Mouse (Mus musculus) right cerebral cortex, adult 18-20 months (tissue): ENCODE results near the gene Mef2c.

Source experiments
- DNase-seq: peaks from one replicate; pipeline ENCODE4 v3.0.0; 2022; ENCODE audit warnings: mixed read lengths

The Mef2c gene

DNA sequence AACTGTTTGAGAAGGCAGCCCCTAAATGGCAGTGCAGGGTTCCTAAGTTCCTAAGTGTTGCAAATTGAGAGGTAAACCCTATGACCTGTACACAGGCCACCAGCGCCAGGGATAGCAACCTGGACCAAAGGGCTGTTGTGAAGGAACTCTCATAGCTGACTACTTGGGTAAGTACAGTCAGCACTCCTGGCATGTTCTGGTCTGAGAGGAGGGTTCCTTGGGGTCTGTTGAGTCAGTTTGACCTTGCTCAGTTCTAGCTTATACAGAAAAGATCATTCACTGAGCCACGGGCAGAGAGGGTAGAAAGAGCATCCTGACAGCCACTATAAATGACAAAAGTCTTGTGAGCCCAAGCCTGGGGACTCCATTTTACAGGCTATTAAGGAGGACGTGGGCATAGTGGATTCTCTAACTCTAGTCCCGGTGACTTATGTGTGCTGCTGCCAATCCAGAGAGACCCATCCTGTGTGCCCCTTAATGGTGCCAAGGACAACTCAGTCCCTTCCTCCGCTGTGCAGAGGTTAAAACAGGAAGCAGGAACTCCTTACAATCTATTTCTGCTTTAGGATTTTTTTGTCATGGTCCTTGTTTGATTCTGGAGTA, 209.0 kb downstream of the Mef2c start:
- no peak for DNase-seq

DNA sequence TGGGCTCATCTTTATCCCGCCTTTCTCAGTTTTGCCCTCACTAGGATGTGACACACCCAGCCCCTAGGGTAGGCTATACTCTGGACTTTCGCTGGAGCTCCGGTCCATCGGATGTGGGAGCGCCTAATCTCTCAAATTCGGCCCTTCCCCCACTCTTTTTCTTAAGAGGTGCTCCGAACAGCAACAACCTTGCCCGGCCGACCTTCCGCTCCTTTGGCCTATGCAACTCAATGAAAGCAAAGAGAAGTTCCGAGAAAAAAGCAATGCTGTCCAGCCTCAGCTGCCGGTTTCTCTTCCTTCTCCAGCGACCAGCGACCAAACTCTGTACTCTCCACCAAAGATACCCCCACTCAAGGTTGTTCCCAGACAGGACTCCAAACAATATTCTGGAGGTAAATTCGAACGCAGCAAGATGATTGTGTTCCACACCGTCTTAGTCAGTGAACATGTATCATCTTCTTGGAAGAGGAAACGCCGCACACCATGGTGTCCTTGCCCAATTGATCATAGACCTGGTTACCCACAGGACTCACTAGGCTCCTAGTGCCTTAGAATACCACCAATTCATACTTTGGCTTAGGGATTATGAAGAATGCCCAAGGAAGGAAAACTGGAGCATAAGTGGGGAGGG, 209.9 kb downstream of the Mef2c start:
- DNase-seq, result no peak

DNA sequence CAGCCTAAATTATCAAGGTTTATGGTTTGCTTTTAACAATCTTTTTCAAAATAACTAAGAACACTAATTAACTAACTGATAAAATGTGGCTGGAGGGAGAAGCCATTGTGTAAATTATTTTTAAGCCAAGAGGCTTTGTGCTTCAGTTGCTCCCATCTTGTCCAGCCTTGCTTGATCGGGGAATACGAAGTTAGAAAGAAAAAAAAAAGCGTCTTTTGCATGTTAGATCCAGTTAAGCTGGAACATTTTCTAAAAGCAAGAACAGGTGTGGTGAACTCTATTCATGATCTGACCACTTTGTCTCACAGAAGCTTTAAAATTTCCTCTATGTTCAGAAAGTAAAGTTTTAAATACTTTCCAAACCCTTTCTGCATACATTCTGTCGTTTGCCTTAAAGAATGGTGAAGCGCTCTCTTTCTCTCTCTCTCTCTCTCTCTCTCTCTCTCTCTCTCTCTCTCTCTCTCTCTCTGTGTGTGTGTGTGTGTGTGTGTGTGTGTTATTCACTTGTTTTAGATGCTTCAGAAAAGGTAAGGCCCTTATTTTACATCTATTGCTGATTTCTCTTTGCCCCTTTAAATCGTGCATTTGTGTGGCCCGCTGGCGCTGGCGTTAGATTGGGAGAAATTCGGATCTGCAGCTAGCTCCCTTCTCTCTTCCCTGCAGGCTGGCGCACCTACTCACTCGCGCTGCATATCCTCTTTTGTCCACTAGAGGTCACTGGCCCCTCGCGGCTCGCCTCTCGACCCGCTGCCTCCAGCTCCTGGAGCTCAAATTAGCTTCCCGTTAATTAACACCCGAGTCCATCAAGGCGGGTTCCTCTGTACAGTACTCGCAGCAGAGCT, 210.9 kb downstream of the Mef2c start:
- peak; percentile 96 for DNase-seq

DNA sequence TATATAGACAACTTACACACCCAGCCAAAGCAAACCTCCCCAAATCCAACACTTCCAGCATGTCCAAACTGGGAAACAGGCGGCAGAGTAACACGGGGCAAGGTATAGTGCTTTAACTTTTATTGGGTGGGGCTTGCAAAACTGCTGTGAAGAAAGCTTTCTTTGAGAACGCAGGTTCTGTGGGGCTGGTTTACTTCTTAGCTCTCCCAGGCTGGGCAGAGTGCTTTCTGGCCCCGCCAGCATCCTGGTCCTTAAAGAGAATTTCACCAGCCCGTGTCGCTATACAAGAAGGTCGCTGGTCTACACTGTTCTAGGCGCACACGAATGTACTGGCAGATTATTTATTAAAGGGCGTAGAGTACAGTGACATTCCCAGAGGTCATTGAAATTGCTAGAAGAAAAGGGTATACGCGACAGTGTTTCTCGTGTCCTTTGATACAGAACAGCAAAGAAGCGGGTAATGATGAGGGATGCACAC, 211.5 kb downstream of the Mef2c start:
- DNase-seq, result no peak

DNA sequence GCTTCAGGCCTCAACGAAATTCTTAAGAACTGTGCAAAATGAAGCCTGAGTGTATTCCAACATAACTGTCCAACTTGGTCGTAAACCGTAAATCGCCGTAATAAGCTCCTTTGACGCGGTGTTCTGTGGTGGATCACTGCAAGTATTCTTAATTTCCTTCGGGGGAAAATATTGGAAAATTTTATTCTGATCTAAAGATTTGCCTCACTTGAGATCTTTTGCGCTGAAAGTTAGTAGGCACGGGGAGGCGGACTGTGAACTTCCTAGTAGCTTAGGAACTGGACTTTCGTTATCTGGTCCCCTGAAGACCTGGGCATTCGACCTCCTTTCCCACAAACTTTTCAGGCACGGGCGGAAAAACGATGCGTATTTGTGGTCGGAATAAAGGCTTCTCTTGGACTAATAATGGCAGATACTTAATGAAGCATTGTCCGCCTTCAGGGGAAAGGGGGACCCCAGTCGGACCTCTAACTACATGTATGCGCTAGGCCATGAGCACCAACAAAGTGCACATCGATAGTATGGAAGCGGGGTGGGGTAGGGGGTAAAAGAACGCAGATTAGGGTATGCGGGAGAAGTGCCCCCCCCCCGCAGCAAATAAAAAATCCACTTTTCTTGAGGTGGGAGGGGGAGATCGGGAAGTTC, 212.3 kb downstream of the Mef2c start:
- DNase-seq, result no peak
